Mouse (Mus musculus) heart, adult 2 months (tissue): ENCODE results near the gene Abca4.

Experiments
- CTCF ChIP-seq: fragments of 200-600 bp; IDR thresholded peaks from 2 replicates; pipeline ENCODE4 v1.8.1; 2022; ENCODE audit warnings: antibody characterized with exemption, mild to moderate bottlenecking, moderate library complexity
- POLR2A ChIP-seq: fragments of 200-500 bp; IDR thresholded peaks from 2 replicates; pipeline ENCODE4 v1.6.1; 2011; ENCODE audit warnings: mild to moderate bottlenecking, low read depth, low read length, control low read depth; ENCODE audit not compliant: insufficient read depth

DNA sequence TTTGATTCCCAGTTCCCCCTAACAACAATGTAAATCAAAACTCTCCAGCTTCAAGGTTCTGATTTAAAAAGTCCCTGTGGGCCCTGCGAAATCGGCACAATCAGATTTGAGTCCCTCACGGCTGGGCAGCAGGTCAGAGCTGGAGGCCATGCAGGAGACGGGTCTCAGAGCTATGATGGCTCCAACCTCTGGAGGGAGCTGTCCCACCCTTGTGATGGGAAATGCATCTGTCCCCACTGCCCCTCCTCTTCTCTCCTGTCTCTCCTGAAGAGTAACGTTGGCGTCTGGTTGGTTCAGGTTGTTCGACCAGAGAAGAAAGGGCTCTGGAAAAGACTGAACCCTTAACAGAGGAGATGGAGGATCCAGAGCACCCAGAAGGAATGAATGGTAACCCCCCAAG, 75.5 kb downstream of the Abca4 start:
- TF ChIP-seq POLR2A: no peak
- TF ChIP-seq CTCF: peak; percentile 50
